ENCODE assay signal across 8 mouse cellular contexts in the genomic region with DNA sequence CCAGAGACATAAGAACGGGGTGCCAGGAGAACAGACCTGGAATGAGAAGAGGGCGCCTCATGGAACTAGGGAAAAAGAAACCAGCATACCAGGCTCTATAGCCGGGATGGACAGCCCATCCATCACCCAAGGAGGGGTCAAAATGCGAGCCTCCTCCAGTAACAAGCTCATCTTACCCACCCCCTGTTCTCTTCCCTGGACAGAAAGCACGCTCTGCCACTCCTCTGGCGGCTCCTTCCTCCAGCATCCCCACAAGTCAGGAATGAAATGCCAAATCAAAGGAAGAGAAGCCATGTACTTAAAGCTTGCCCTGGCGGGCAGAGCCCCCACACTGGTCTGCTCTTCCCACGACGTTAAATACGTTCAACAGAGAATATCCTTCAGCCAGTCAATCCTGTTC. TPM values are rescaled to one million over a fixed set of nuclear protein-coding genes. Genes with fewer than 3 reads are reported as not detected.
DNase-seq lines count a peak whose midpoint lies in the region; ATAC-seq and TF ChIP-seq lines count a peak whose summit lies in the region.

No protein-coding gene starts in this region.

- intact Hi-C loops in heart, postnatal 10 days (cut with DNase I), result no loop called here
- intact Hi-C loops in left cerebral cortex, postnatal 10 days (cut with DNase I), result no loop called here

- H3K9me3 ChIP-seq in heart, embryonic 14.5 days (ENCODE audit: control insufficient read depth, low read length), result no peaks in the 10 kb centered on the region
- no peaks in the 10 kb centered on the region for H3K9me3 ChIP-seq in hindbrain, embryonic 12.5 days (replicated peaks)
- no peaks in the 10 kb centered on the region for H3K9me3 ChIP-seq in midbrain, embryonic 11.5 days (ENCODE audit: control insufficient read depth, low read length)

- ATAC-seq in heart, embryonic 14.5 days (ENCODE audit: insufficient number of reproducible peaks, insufficient read depth, low FRiP score, low read depth), result no peak
- ATAC-seq in hindbrain, embryonic 12.5 days (ENCODE audit: low FRiP score), result no peak
- ATAC-seq in midbrain, embryonic 11.5 days (ENCODE audit: low FRiP score), result no peak

- no peaks in the 10 kb centered on the region for H3K27me3 ChIP-seq in heart, embryonic 14.5 days (ENCODE audit: control insufficient read depth, insufficient read depth, low read length)
- H3K27me3 ChIP-seq in hindbrain, embryonic 12.5 days, result no peaks in the 10 kb centered on the region
- H3K27me3 ChIP-seq in midbrain, embryonic 11.5 days (ENCODE audit: control insufficient read depth, insufficient read depth, low read length), result no peaks in the 10 kb centered on the region; the same call in 1 of the 2 replicates

- 33% methylated on average over 10 of the region's 10 CpGs for WGBS in heart, embryonic 14.5 days
- 30% methylated on average over 10 of the region's 10 CpGs for WGBS in hindbrain, embryonic 12.5 days
- WGBS in midbrain, embryonic 11.5 days, result 41% methylated on average over 10 of the region's 10 CpGs

- 0 out of 4 replicates have a peak overlapping the region, but pooled peaks of 1 of the 2 experiments have one; percentile 9 for H3K27ac ChIP-seq in heart, embryonic 14.5 days (replicated peaks in 1 of 2; ENCODE audit: control insufficient read depth in 1 of 2, insufficient read depth in 1 of 2, low read depth in 2 of 2, low read length in 2 of 2)
- H3K27ac ChIP-seq in bone marrow macrophage, adult 2 months (ENCODE audit: insufficient read depth, low read depth, low read length), result no peak overlapping the region
- H3K27ac ChIP-seq in hindbrain, embryonic 12.5 days, result no peak overlapping the region
- no peak overlapping the region for H3K27ac ChIP-seq in midbrain, embryonic 11.5 days (ENCODE audit: low read depth, low read length)

- H3K36me3 ChIP-seq in heart, embryonic 14.5 days (ENCODE audit: control insufficient read depth, insufficient read depth, low read length), result peaks cover 54% of the 10 kb centered on the region
- H3K36me3 ChIP-seq in hindbrain, embryonic 12.5 days, result peaks cover 50% of the 10 kb centered on the region
- H3K36me3 ChIP-seq in midbrain, embryonic 11.5 days (ENCODE audit: control insufficient read depth, insufficient read depth, low read length), result peaks cover 14% of the 10 kb centered on the region

- no peak for TF ChIP-seq CTCF in bone marrow macrophage, adult 2 months (IDR thresholded peaks at IDR 0.05; ENCODE audit: low read depth, low read length)

- no peak for DNase-seq in heart, postnatal 10 days
- DNase-seq in midbrain, embryonic 11.5 days (ENCODE audit: low spot score, missing footprints), result no peak
- DNase-seq in left cerebral cortex, postnatal 10 days (ENCODE audit: extremely low spot score in 1 of 2, low spot score in 2 of 2), result no peak
- no peak for DNase-seq in cerebellum, adult 11 months
- DNase-seq in lung, postnatal 25 days (ENCODE audit: low spot score), result no peak

- no peak for TF ChIP-seq POLR2A in bone marrow macrophage, adult 2 months (IDR thresholded peaks at IDR 0.05; ENCODE audit: borderline replicate concordance, low read depth, low read length)

- peak overlapping the region; percentile 69 to 86; a peak in 3 of 4 replicates for H3K4me3 ChIP-seq in heart, embryonic 14.5 days (ENCODE audit: control insufficient read depth in 1 of 2, insufficient read depth in 1 of 2, low read depth in 1 of 2, low read length in 2 of 2)
- H3K4me3 ChIP-seq in bone marrow macrophage, adult 2 months (ENCODE audit: insufficient read depth, low read length), result peak overlapping the region; percentile 67
- peak overlapping the region; percentile 61 for H3K4me3 ChIP-seq in hindbrain, embryonic 12.5 days
- H3K4me3 ChIP-seq in midbrain, embryonic 11.5 days (ENCODE audit: low read depth, low read length), result peak overlapping the region; percentile 71; the same call in 1 of the 2 replicates

- H3K4me2 ChIP-seq in heart, embryonic 14.5 days (ENCODE audit: low read length), result peak overlapping the region; percentile 94
- H3K4me2 ChIP-seq in hindbrain, embryonic 12.5 days (replicated peaks), result peak overlapping the region; percentile 83
- peak overlapping the region; percentile 65 for H3K4me2 ChIP-seq in midbrain, embryonic 11.5 days

- peak overlapping the region; percentile 73 for H3K9ac ChIP-seq in heart, embryonic 14.5 days (ENCODE audit: low read length)
- H3K9ac ChIP-seq in hindbrain, embryonic 12.5 days, result peak overlapping the region; percentile 59
- peak overlapping the region; percentile 72 for H3K9ac ChIP-seq in midbrain, embryonic 11.5 days (ENCODE audit: low read length)

- peaks cover 24 to 31% of the 10 kb centered on the region in 2 experiments for H3K4me1 ChIP-seq in heart, embryonic 14.5 days (ENCODE audit: control insufficient read depth in 2 of 2, insufficient read depth in 2 of 2, low read length in 2 of 2)
- H3K4me1 ChIP-seq in bone marrow macrophage, adult 2 months (ENCODE audit: control insufficient read depth, insufficient read depth, low read length), result peaks cover 15% of the 10 kb centered on the region
- H3K4me1 ChIP-seq in hindbrain, embryonic 12.5 days, result peaks cover 40% of the 10 kb centered on the region
- H3K4me1 ChIP-seq in midbrain, embryonic 11.5 days (ENCODE audit: control insufficient read depth, insufficient read depth, low read length), result peaks cover 23% of the 10 kb centered on the region

RNA-seq across cellular contexts. Expression of a gene that starts 1.0 kb away (rescaled TPM):
- 17.6 and 22.8 TPM in 2 replicates for polyA plus RNA-seq in heart, embryonic 14.5 days (2014; fragmentation: Nextera tagmentation; extraction: Ambion mirVana)
- 1 to 10 TPM; 5.5 to 6.2 TPM for total RNA-seq in heart, postnatal 10 days (2021)
- 18.9 and 30.6 TPM in 2 replicates for polyA plus RNA-seq in bone marrow macrophage, adult 2 months (2012; ENCODE audit: insufficient read depth, insufficient read length, missing spikeins)
- polyA plus RNA-seq in hindbrain, embryonic 12.5 days (2016; fragmentation: Nextera tagmentation; extraction: Ambion mirVana), result 21.9 and 22.6 TPM in 2 replicates
- 18.3 and 18.9 TPM in 2 replicates for polyA plus RNA-seq in midbrain, embryonic 11.5 days (2014; fragmentation: Nextera tagmentation; extraction: Ambion mirVana)
- total RNA-seq in left cerebral cortex, postnatal 10 days (2021), result 10 to 100 TPM; 19.0 to 21.4 TPM

RNA-seq across cellular contexts. Expression of a gene that starts 1.0 kb away (rescaled TPM):
- polyA plus RNA-seq in heart, embryonic 14.5 days (2014; fragmentation: Nextera tagmentation; extraction: Ambion mirVana), result 28.4 and 31.6 TPM in 2 replicates
- 10 to 100 TPM; 12.9 to 16.7 TPM for total RNA-seq in heart, postnatal 10 days (2021)
- 19.9 and 22.5 TPM in 2 replicates for polyA plus RNA-seq in bone marrow macrophage, adult 2 months (2012; ENCODE audit: insufficient read depth, insufficient read length, missing spikeins)
- 47.5 and 50.5 TPM in 2 replicates for polyA plus RNA-seq in hindbrain, embryonic 12.5 days (2016; fragmentation: Nextera tagmentation; extraction: Ambion mirVana)
- 39.1 and 43.3 TPM in 2 replicates for polyA plus RNA-seq in midbrain, embryonic 11.5 days (2014; fragmentation: Nextera tagmentation; extraction: Ambion mirVana)
- total RNA-seq in left cerebral cortex, postnatal 10 days (2021), result 10 to 100 TPM; 34.1 to 37.8 TPM

RNA-seq across cellular contexts. Expression of a gene that starts 6.1 kb away (rescaled TPM):
- 0.27 TPM in 1 of 2 replicates, not detected in the other for polyA plus RNA-seq in heart, embryonic 14.5 days (2014; fragmentation: Nextera tagmentation; extraction: Ambion mirVana)
- total RNA-seq in heart, postnatal 10 days (2021), result not detected
- polyA plus RNA-seq in bone marrow macrophage, adult 2 months (2012; ENCODE audit: insufficient read depth, insufficient read length, missing spikeins), result 0.66 TPM in 1 of 2 replicates, not detected in the other
- polyA plus RNA-seq in hindbrain, embryonic 12.5 days (2016; fragmentation: Nextera tagmentation; extraction: Ambion mirVana), result 3.6 and 4.3 TPM in 2 replicates
- 0.33 and 0.49 TPM in 2 replicates for polyA plus RNA-seq in midbrain, embryonic 11.5 days (2014; fragmentation: Nextera tagmentation; extraction: Ambion mirVana)
- total RNA-seq in left cerebral cortex, postnatal 10 days (2021), result 1 to 10 TPM; 1.8 to 2.9 TPM

RNA-seq across cellular contexts. Expression of a gene that starts 7.3 kb away (rescaled TPM):
- 38.6 and 39.7 TPM in 2 replicates for polyA plus RNA-seq in heart, embryonic 14.5 days (2014; fragmentation: Nextera tagmentation; extraction: Ambion mirVana)
- 10 to 100 TPM; 25.0 to 26.5 TPM for total RNA-seq in heart, postnatal 10 days (2021)
- 19.0 and 20.9 TPM in 2 replicates for polyA plus RNA-seq in bone marrow macrophage, adult 2 months (2012; ENCODE audit: insufficient read depth, insufficient read length, missing spikeins)
- 48.1 and 50.4 TPM in 2 replicates for polyA plus RNA-seq in hindbrain, embryonic 12.5 days (2016; fragmentation: Nextera tagmentation; extraction: Ambion mirVana)
- polyA plus RNA-seq in midbrain, embryonic 11.5 days (2014; fragmentation: Nextera tagmentation; extraction: Ambion mirVana), result 40.9 and 44.6 TPM in 2 replicates
- 10 to 100 TPM; 31.8 to 35.7 TPM for total RNA-seq in left cerebral cortex, postnatal 10 days (2021)

RNA-seq across cellular contexts. Expression of a gene that starts 10.3 kb away (rescaled TPM):
- 42.5 and 47.7 TPM in 2 replicates for polyA plus RNA-seq in heart, embryonic 14.5 days (2014; fragmentation: Nextera tagmentation; extraction: Ambion mirVana)
- total RNA-seq in heart, postnatal 10 days (2021), result 10 to 100 TPM; 28.8 to 32.0 TPM
- polyA plus RNA-seq in bone marrow macrophage, adult 2 months (2012; ENCODE audit: insufficient read depth, insufficient read length, missing spikeins), result 45.1 and 46.2 TPM in 2 replicates
- polyA plus RNA-seq in hindbrain, embryonic 12.5 days (2016; fragmentation: Nextera tagmentation; extraction: Ambion mirVana), result 37.3 and 39.9 TPM in 2 replicates
- 40.5 and 44.0 TPM in 2 replicates for polyA plus RNA-seq in midbrain, embryonic 11.5 days (2014; fragmentation: Nextera tagmentation; extraction: Ambion mirVana)
- total RNA-seq in left cerebral cortex, postnatal 10 days (2021), result 10 to 100 TPM; 14.7 to 14.9 TPM
